Mouse (Mus musculus): ENCODE results near the gene Rtl9. TPM values are rescaled to one million over a fixed set of nuclear protein-coding genes. Genes with fewer than 3 reads are reported as not detected.

The Rtl9 gene
- polyA plus RNA-seq (2015; fragmentation: Nextera tagmentation; extraction: Ambion mirVana) = 0.10 and 0.12 TPM in 2 replicates

GRCm38 (mm10) chrX:143099044-143099754 is at the start of gene Rtl9:
Gene Rtl9 (plus strand): TSS chrX:143099594.
- H3K4me1 ChIP-seq = no peaks in the 10 kb centered on the region
- no peaks in the 10 kb centered on the region for H3K36me3 ChIP-seq
- H3K27me3 ChIP-seq = peaks cover 20% of the 10 kb centered on the region
- 96% methylated on average over 1 of the region's 1 CpGs for WGBS
- no peaks in the 10 kb centered on the region for H3K9me3 ChIP-seq (replicated peaks)
- H3K27ac ChIP-seq = no peak within 1 kb of the TSS
- no peak for ATAC-seq (replicated peaks; ENCODE audit: low FRiP score)
- H3K9ac ChIP-seq = no peak within 1 kb of the TSS
- no peak within 1 kb of the TSS for H3K4me2 ChIP-seq
- H3K4me3 ChIP-seq (replicated peaks) = no peak within 1 kb of the TSS

GRCm38 (mm10) chrX:143051478-143051877 is 47.9 kb upstream of the Rtl9 start:
- Histone ChIP-seq H3K4me2 (no peak overlapping the region), H3K36me3 (no peaks in the 10 kb centered on the region), H3K4me1 (no peaks in the 10 kb centered on the region), H3K9me3 (replicated peaks) (no peaks in the 10 kb centered on the region), H3K9ac (no peak overlapping the region), H3K4me3 (replicated peaks) (no peak overlapping the region), H3K27ac (no peak overlapping the region), H3K27me3 (peaks cover 15% of the 10 kb centered on the region; the same call in 1 of the 2 replicates)
- 0 out of 2 replicates have a peak, but pooled peaks have one; percentile 52 for ATAC-seq (replicated peaks; ENCODE audit: low FRiP score)

GRCm38 (mm10) chrX:143051921-143052320 is 47.5 kb upstream of the Rtl9 start:
- H3K4me1 ChIP-seq = no peaks in the 10 kb centered on the region
- no peak overlapping the region for H3K9ac ChIP-seq
- no peak for ATAC-seq (replicated peaks; ENCODE audit: low FRiP score)
- no peaks in the 10 kb centered on the region for H3K36me3 ChIP-seq
- no peak overlapping the region for H3K4me2 ChIP-seq
- no peak overlapping the region for H3K27ac ChIP-seq
- no peak overlapping the region for H3K4me3 ChIP-seq (replicated peaks)
- whole genome bisulfite sequencing = 73% methylated on average over 4 of the region's 4 CpGs
- peaks cover 18% of the 10 kb centered on the region; the same call in 1 of the 2 replicates for H3K27me3 ChIP-seq
- H3K9me3 ChIP-seq (replicated peaks) = no peaks in the 10 kb centered on the region

GRCm38 (mm10) chrX:143058829-143059228 is 40.6 kb upstream of the Rtl9 start:
- peak; percentile 60; the same call in 1 of the 2 replicates for ATAC-seq (replicated peaks; ENCODE audit: low FRiP score)
- Histone ChIP-seq H3K36me3 (no peaks in the 10 kb centered on the region), H3K9me3 (replicated peaks) (no peaks in the 10 kb centered on the region), H3K9ac (no peak overlapping the region), H3K4me2 (peak overlapping the region; percentile 53), H3K27me3 (peaks cover 53% of the 10 kb centered on the region), H3K4me3 (replicated peaks) (no peak overlapping the region), H3K27ac (no peak overlapping the region), H3K4me1 (0 out of 2 replicates have a peak, but pooled peaks cover 8% of the 10 kb centered on the region)
- 21% methylated on average over 12 of the region's 12 CpGs for WGBS

- Histone ChIP-seq H3K27ac (no peak overlapping the region), H3K4me3 (replicated peaks) (no peak overlapping the region)
- WGBS = 46% methylated on average over 11 of the region's 11 CpGs
Observed at GRCm38 (mm10) chrX:143062641-143063355, 36.6 kb upstream of the Rtl9 start.

GRCm38 (mm10) chrX:143063780-143064179 is 35.6 kb upstream of the Rtl9 start:
- Histone ChIP-seq H3K4me1 (0 out of 2 replicates have a peak, but pooled peaks cover 5% of the 10 kb centered on the region), H3K9ac (no peak overlapping the region), H3K27me3 (peaks cover 70% of the 10 kb centered on the region), H3K4me3 (replicated peaks) (no peak overlapping the region), H3K36me3 (no peaks in the 10 kb centered on the region), H3K4me2 (no peak overlapping the region), H3K9me3 (replicated peaks) (no peaks in the 10 kb centered on the region), H3K27ac (no peak overlapping the region)
- 49% methylated on average over 7 of the region's 7 CpGs for WGBS
- peak; percentile 43; the same call in 1 of the 2 replicates for ATAC-seq (replicated peaks; ENCODE audit: low FRiP score)

More at GRCm38 (mm10) chrX:143062641-143063355, 36.6 kb upstream of the Rtl9 start:
- Histone ChIP-seq H3K27me3 (peaks cover 73% of the 10 kb centered on the region), H3K36me3 (no peaks in the 10 kb centered on the region), H3K9me3 (replicated peaks) (no peaks in the 10 kb centered on the region), H3K9ac (no peak overlapping the region), H3K4me1 (0 out of 2 replicates have a peak, but pooled peaks cover 8% of the 10 kb centered on the region), H3K4me2 (no peak overlapping the region)
- no peak; the same call in 1 of the 2 replicates for ATAC-seq (replicated peaks; ENCODE audit: low FRiP score)

GRCm38 (mm10) chrX:143064288-143064687 is 35.1 kb upstream of the Rtl9 start:
- Histone ChIP-seq H3K9me3 (replicated peaks) (no peaks in the 10 kb centered on the region), H3K4me3 (replicated peaks) (no peak overlapping the region), H3K27me3 (peaks cover 65% of the 10 kb centered on the region), H3K4me2 (no peak overlapping the region), H3K27ac (no peak overlapping the region), H3K9ac (no peak overlapping the region), H3K4me1 (0 out of 2 replicates have a peak, but pooled peaks cover 3% of the 10 kb centered on the region), H3K36me3 (no peaks in the 10 kb centered on the region)
- ATAC-seq (replicated peaks; ENCODE audit: low FRiP score) = no peak
- WGBS = 63% methylated on average over 9 of the region's 9 CpGs

GRCm38 (mm10) chrX:143066320-143067114 is 32.9 kb upstream of the Rtl9 start:
- Histone ChIP-seq H3K27me3 (peaks cover 53% of the 10 kb centered on the region), H3K4me3 (replicated peaks) (no peak overlapping the region), H3K9ac (no peak overlapping the region), H3K27ac (no peak overlapping the region), H3K36me3 (no peaks in the 10 kb centered on the region), H3K9me3 (replicated peaks) (no peaks in the 10 kb centered on the region), H3K4me1 (0 out of 2 replicates have a peak, but pooled peaks cover 3% of the 10 kb centered on the region), H3K4me2 (no peak overlapping the region)
- 61% methylated on average over 17 of the region's 17 CpGs for WGBS
- no peak for ATAC-seq (replicated peaks; ENCODE audit: low FRiP score)

GRCm38 (mm10) chrX:143067115-143067514 is 32.3 kb upstream of the Rtl9 start:
- Histone ChIP-seq H3K4me2 (no peak overlapping the region), H3K27ac (no peak overlapping the region), H3K27me3 (peaks cover 56% of the 10 kb centered on the region), H3K36me3 (no peaks in the 10 kb centered on the region), H3K9me3 (replicated peaks) (no peaks in the 10 kb centered on the region), H3K9ac (no peak overlapping the region), H3K4me1 (0 out of 2 replicates have a peak, but pooled peaks cover 3% of the 10 kb centered on the region), H3K4me3 (replicated peaks) (no peak overlapping the region)
- 89% methylated on average over 1 of the region's 1 CpGs for WGBS
- ATAC-seq (replicated peaks; ENCODE audit: low FRiP score) = no peak

- H3K4me1 ChIP-seq = 0 out of 2 replicates have a peak, but pooled peaks cover 3% of the 10 kb centered on the region
- no peak overlapping the region for H3K9ac ChIP-seq
- H3K9me3 ChIP-seq (replicated peaks) = no peaks in the 10 kb centered on the region
- no peak overlapping the region for H3K27ac ChIP-seq
- ATAC-seq (replicated peaks; ENCODE audit: low FRiP score) = no peak
- no peak overlapping the region for H3K4me3 ChIP-seq (replicated peaks)
- H3K36me3 ChIP-seq = no peaks in the 10 kb centered on the region
- H3K27me3 ChIP-seq = peaks cover 53% of the 10 kb centered on the region
- 58% methylated on average over 5 of the region's 5 CpGs for WGBS
- no peak overlapping the region for H3K4me2 ChIP-seq
Observed at GRCm38 (mm10) chrX:143067576-143067975, 31.8 kb upstream of the Rtl9 start.

GRCm38 (mm10) chrX:143080458-143081336 is 18.7 kb upstream of the Rtl9 start:
- Histone ChIP-seq H3K4me3 (replicated peaks) (peak overlapping the region; percentile 32), H3K9me3 (replicated peaks) (no peaks in the 10 kb centered on the region), H3K36me3 (no peaks in the 10 kb centered on the region), H3K9ac (no peak overlapping the region), H3K4me1 (no peaks in the 10 kb centered on the region), H3K27me3 (peaks cover 74% of the 10 kb centered on the region), H3K4me2 (peak overlapping the region; percentile 60), H3K27ac (no peak overlapping the region)
- WGBS = 21% methylated on average over 22 of the region's 23 CpGs
- ATAC-seq (replicated peaks; ENCODE audit: low FRiP score) = peak; percentile 74

Data from kidney, embryonic 15.5 days (tissue).